Mouse (Mus musculus): ENCODE results near the gene Gm13043. TPM values are rescaled to one million over a fixed set of nuclear protein-coding genes. Genes with fewer than 3 reads are reported as not detected.

Gm13043 gene
- not detected for polyA plus RNA-seq (2014; fragmentation: Illumina TruSeq; extraction: RNeasy Lipid Tissue Mini Kit (QIAGEN cat#74804); ENCODE audit: low replicate concordance)

GRCm38 (mm10) chr4:143511043-143511442, at the start of gene Gm13043:
Gm13043 (plus strand) TSS chr4:143511343.

GRCm38 (mm10) chr4:143535654-143536053, 24.5 kb downstream of the Gm13043 start, which contains the start of gene Gm13040:
Gm13040 (plus strand) TSS chr4:143535954.

GRCm38 (mm10) chr4:143551400-143551799, 40.3 kb downstream of the Gm13043 start, which contains the start of the genes BC080695 and Gm13057:
BC080695 (plus strand) TSS chr4:143551700.
Gm13057 (plus strand) TSS chr4:143551709.

Other genes starting within 250 kb of the Gm13043 start
- 5.2 TPM for gene Pdpn, start 211.8 kb upstream of the Gm13043 start, polyA plus RNA-seq (2014; fragmentation: Illumina TruSeq; extraction: RNeasy Lipid Tissue Mini Kit (QIAGEN cat#74804); ENCODE audit: low replicate concordance)
- gene Lrrc38, start 161.6 kb upstream of the Gm13043 start, polyA plus RNA-seq (2014; fragmentation: Illumina TruSeq; extraction: RNeasy Lipid Tissue Mini Kit (QIAGEN cat#74804); ENCODE audit: low replicate concordance) = not detected
- gene Pramel1, start 116.9 kb upstream of the Gm13043 start, polyA plus RNA-seq (2014; fragmentation: Illumina TruSeq; extraction: RNeasy Lipid Tissue Mini Kit (QIAGEN cat#74804); ENCODE audit: low replicate concordance) = not detected
- 10.7 TPM for gene Pramef8, start 98.9 kb upstream of the Gm13043 start, polyA plus RNA-seq (2014; fragmentation: Illumina TruSeq; extraction: RNeasy Lipid Tissue Mini Kit (QIAGEN cat#74804); ENCODE audit: low replicate concordance)
- not detected for gene Oog4, start 61.0 kb upstream of the Gm13043 start, polyA plus RNA-seq (2014; fragmentation: Illumina TruSeq; extraction: RNeasy Lipid Tissue Mini Kit (QIAGEN cat#74804); ENCODE audit: low replicate concordance)
- not detected for gene Gm13040, start 24.6 kb downstream of the Gm13043 start, polyA plus RNA-seq (2014; fragmentation: Illumina TruSeq; extraction: RNeasy Lipid Tissue Mini Kit (QIAGEN cat#74804); ENCODE audit: low replicate concordance)
- not detected for gene BC080695, start 40.4 kb downstream of the Gm13043 start, polyA plus RNA-seq (2014; fragmentation: Illumina TruSeq; extraction: RNeasy Lipid Tissue Mini Kit (QIAGEN cat#74804); ENCODE audit: low replicate concordance)
- not detected for gene Gm13057, start 40.4 kb downstream of the Gm13043 start, polyA plus RNA-seq (2014; fragmentation: Illumina TruSeq; extraction: RNeasy Lipid Tissue Mini Kit (QIAGEN cat#74804); ENCODE audit: low replicate concordance)
- gene Gm13083, start 103.7 kb downstream of the Gm13043 start, polyA plus RNA-seq (2014; fragmentation: Illumina TruSeq; extraction: RNeasy Lipid Tissue Mini Kit (QIAGEN cat#74804); ENCODE audit: low replicate concordance) = not detected
- gene Gm13088, start 145.9 kb downstream of the Gm13043 start, polyA plus RNA-seq (2014; fragmentation: Illumina TruSeq; extraction: RNeasy Lipid Tissue Mini Kit (QIAGEN cat#74804); ENCODE audit: low replicate concordance) = not detected
- gene Gm13089, start 191.4 kb downstream of the Gm13043 start, polyA plus RNA-seq (2014; fragmentation: Illumina TruSeq; extraction: RNeasy Lipid Tissue Mini Kit (QIAGEN cat#74804); ENCODE audit: low replicate concordance) = not detected
- gene Gm13078, start 208.1 kb downstream of the Gm13043 start, polyA plus RNA-seq (2014; fragmentation: Illumina TruSeq; extraction: RNeasy Lipid Tissue Mini Kit (QIAGEN cat#74804); ENCODE audit: low replicate concordance) = not detected

Data from small intestine, adult 10 weeks (tissue).